Mouse (Mus musculus) 3134 (cell line): ENCODE data around the gene Duxbl3.
"Not testable (repeated sequence)": the region's sequence is repeated elsewhere in the genome, so short reads cannot be mapped to it uniquely, and the experiment has no call there.

Source experiments
- DNase-seq: peaks from one replicate; pipeline ENCODE4 v3.0.0-alpha.2; 2011; ENCODE audit warnings: low spot score; ENCODE audit not compliant: insufficient read length; ENCODE audit errors: extremely low read depth

The Duxbl3 gene

GRCm38 (mm10) chr14:26257756-26258617, at the start of gene Duxbl3:
Gene Duxbl3 (plus strand): TSS chr14:26257962.
- not testable (repeated sequence) for DNase-seq

- DNase-seq: not testable (repeated sequence)
These were observed 41.3 kb upstream of the Duxbl3 start for GRCm38 (mm10) chr14:26216233-26217000.

- not testable (repeated sequence) for DNase-seq
These were observed 20.6 kb upstream of the Duxbl3 start for GRCm38 (mm10) chr14:26237183-26237582.

- not testable (repeated sequence) for DNase-seq
These were observed 967 bp downstream of the Duxbl3 start for GRCm38 (mm10) chr14:26258729-26259128.

GRCm38 (mm10) chr14:26286737-26287136, 29.0 kb downstream of the Duxbl3 start:
- not testable (repeated sequence) for DNase-seq

- no peak for DNase-seq
These were observed 36.1 kb downstream of the Duxbl3 start for GRCm38 (mm10) chr14:26293859-26294258.

- no peak for DNase-seq
These were observed 39.3 kb downstream of the Duxbl3 start for GRCm38 (mm10) chr14:26297055-26297454.

- no peak for DNase-seq
These were observed 39.7 kb downstream of the Duxbl3 start for GRCm38 (mm10) chr14:26297484-26297883.

GRCm38 (mm10) chr14:26303111-26303510, 45.3 kb downstream of the Duxbl3 start:
- DNase-seq: no peak

- DNase-seq: no peak
These were observed 48.3 kb downstream of the Duxbl3 start for GRCm38 (mm10) chr14:26306032-26306431.

GRCm38 (mm10) chr14:26308813-26309212, 51.1 kb downstream of the Duxbl3 start:
- no peak for DNase-seq

- DNase-seq: no peak
These were observed 51.7 kb downstream of the Duxbl3 start for GRCm38 (mm10) chr14:26309511-26309910.

GRCm38 (mm10) chr14:26316246-26316730, 58.5 kb downstream of the Duxbl3 start:
- no peak for DNase-seq
